Mouse (Mus musculus) hindbrain, embryonic 11.5 days (tissue): ENCODE measurements at regions not wholly inside any gene's neighbourhood (a gene's known extent, or its start where the extent isn't known, plus 50 kb on each side); places are given as distances from the start of the nearest gene placed in this dataset.

Source experiments
- ATAC-seq: fragments of 200-750 bp; cut with Nextera tagmentation; 2 replicates; pipeline ENCODE4 v1.8.0; 2017; ENCODE audit warnings: mild to moderate bottlenecking, moderate TSS enrichment, moderate library complexity; ENCODE audit not compliant: low FRiP score
- DNase-seq: peaks from one replicate; pipeline ENCODE4 v3.0.0-alpha.2; 2015; ENCODE audit warnings: low spot score
- H3K27ac ChIP-seq: fragments of 300-500 bp; sonication (generic); 2 replicates; pipeline ENCODE4 v1.5.1; 2014; ENCODE audit warnings: mild to moderate bottlenecking, low read depth, low read length
- H3K27me3 ChIP-seq: fragments of 300-500 bp; sonication (generic); 2 replicates; pipeline ENCODE4 v1.6.1; 2014; ENCODE audit warnings: mild to moderate bottlenecking, low read length, moderate library complexity, mixed read lengths; ENCODE audit not compliant: control insufficient read depth, insufficient read depth
- H3K36me3 ChIP-seq: fragments of 300-500 bp; sonication (generic); 2 replicates; pipeline ENCODE4 v1.6.1; 2014; ENCODE audit warnings: mild to moderate bottlenecking, low read length, moderate library complexity, mixed read lengths; ENCODE audit not compliant: control insufficient read depth, insufficient read depth
- H3K4me1 ChIP-seq: fragments of 300-500 bp; sonication (generic); replicated peaks from 2 replicates; pipeline ENCODE4 v1.6.1; 2014; ENCODE audit warnings: low read length, mixed read lengths; ENCODE audit not compliant: control insufficient read depth, insufficient read depth
- H3K4me2 ChIP-seq: fragments of 300-500 bp; sonication (generic); replicated peaks from 2 replicates; pipeline ENCODE4 v1.6.1; 2014; ENCODE audit warnings: mild to moderate bottlenecking, low read depth, low read length
- H3K4me3 ChIP-seq: fragments of 300-500 bp; sonication (generic); 2 replicates; pipeline ENCODE4 v1.5.1; 2014; ENCODE audit warnings: low read depth, low read length
- H3K9ac ChIP-seq: fragments of 300-500 bp; sonication (generic); 2 replicates; pipeline ENCODE4 v1.6.1; 2014; ENCODE audit warnings: low read depth, low read length
- H3K9me3 ChIP-seq: fragments of 300-500 bp; sonication (generic); 2 replicates; pipeline ENCODE4 v1.6.1; 2016; ENCODE audit warnings: low read length; ENCODE audit not compliant: control insufficient read depth
- WGBS: fragments of 180-500 bp; shearing (Covaris S2); extraction: QIAGEN DNeasy Blood & Tissue Kit; methylation state at CpG from one replicate; pipeline ENCODE4 v1.1.7; 2014; 5-methylcytosine and 5-hydroxymethylcytosine counted together

GRCm38 (mm10) chr2:84187456-84187855 lies 197.1 kb downstream of the Gm13691 start:
- H3K4me1 ChIP-seq: no peaks in the 10 kb centered on the region
- no peak overlapping the region for H3K27ac ChIP-seq
- DNase-seq (no peak), ATAC-seq (no peak)
- H3K4me2 ChIP-seq: no peak overlapping the region
- H3K27me3 ChIP-seq: no peaks in the 10 kb centered on the region
- H3K4me3 ChIP-seq: no peak overlapping the region
- WGBS: 95% methylated on average over 4 of the region's 4 CpGs
- H3K9ac ChIP-seq: no peak overlapping the region
- no peaks in the 10 kb centered on the region for H3K36me3 ChIP-seq
- H3K9me3 ChIP-seq: no peaks in the 10 kb centered on the region

GRCm38 (mm10) chr2:84189302-84189701 lies 198.9 kb downstream of the Gm13691 start:
- Histone ChIP-seq H3K4me2 (no peak overlapping the region), H3K9ac (no peak overlapping the region), H3K4me3 (no peak overlapping the region), H3K36me3 (no peaks in the 10 kb centered on the region), H3K27ac (no peak overlapping the region), H3K4me1 (no peaks in the 10 kb centered on the region), H3K27me3 (no peaks in the 10 kb centered on the region), H3K9me3 (no peaks in the 10 kb centered on the region)
- DNase-seq (no peak), ATAC-seq (no peak)
- WGBS: 85% methylated on average over 3 of the region's 3 CpGs

- Histone ChIP-seq H3K27ac (no peak overlapping the region), H3K27me3 (no peaks in the 10 kb centered on the region), H3K4me1 (no peaks in the 10 kb centered on the region), H3K4me2 (no peak overlapping the region), H3K9me3 (no peaks in the 10 kb centered on the region), H3K9ac (no peak overlapping the region), H3K4me3 (no peak overlapping the region), H3K36me3 (no peaks in the 10 kb centered on the region)
- WGBS: 97% methylated on average over 1 of the region's 1 CpGs
- ATAC-seq (no peak), DNase-seq (no peak)
These were observed 208.1 kb downstream of the Calcrl start for GRCm38 (mm10) chr2:84217116-84217515.

- no peak overlapping the region for H3K27ac ChIP-seq
- H3K9me3 ChIP-seq: no peaks in the 10 kb centered on the region
- no peak for DNase-seq
- H3K27me3 ChIP-seq: no peaks in the 10 kb centered on the region
- no peak overlapping the region for H3K4me3 ChIP-seq
- no peaks in the 10 kb centered on the region for H3K4me1 ChIP-seq
- no peak for ATAC-seq
- 89% methylated on average over 1 of the region's 1 CpGs for WGBS
- no peak overlapping the region for H3K4me2 ChIP-seq
- H3K9ac ChIP-seq: no peak overlapping the region
- H3K36me3 ChIP-seq: no peaks in the 10 kb centered on the region
These were observed 203.2 kb downstream of the Calcrl start for GRCm38 (mm10) chr2:84222049-84222448.

GRCm38 (mm10) chr2:84229777-84230176 lies 195.4 kb downstream of the Calcrl start:
- H3K27me3 ChIP-seq: no peaks in the 10 kb centered on the region
- DNase-seq (no peak), ATAC-seq (no peak)
- H3K36me3 ChIP-seq: no peaks in the 10 kb centered on the region
- H3K9me3 ChIP-seq: no peaks in the 10 kb centered on the region
- no peak overlapping the region for H3K4me2 ChIP-seq
- WGBS: 84% methylated on average over 3 of the region's 3 CpGs
- no peak overlapping the region for H3K27ac ChIP-seq
- no peak overlapping the region for H3K4me3 ChIP-seq
- H3K4me1 ChIP-seq: no peaks in the 10 kb centered on the region
- no peak overlapping the region for H3K9ac ChIP-seq

DNA sequence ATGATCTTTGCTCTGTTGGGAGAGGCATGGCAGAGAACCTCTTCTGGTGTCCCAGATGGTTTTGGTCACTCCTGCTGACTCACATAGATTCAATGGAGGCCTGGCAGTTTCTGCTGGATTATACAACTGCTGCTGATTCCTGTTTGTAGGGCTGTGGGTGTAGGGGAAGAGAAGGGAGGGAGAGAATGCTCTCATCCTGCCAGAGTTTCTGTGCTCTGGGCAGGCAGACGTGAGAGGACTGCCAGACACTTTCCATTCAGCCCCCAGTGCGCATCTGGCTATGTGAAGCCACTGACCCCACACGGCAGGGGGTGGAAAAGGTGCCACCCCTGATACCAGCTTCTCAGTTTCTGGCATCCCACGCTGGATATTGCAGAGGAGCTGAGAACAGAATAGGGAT lies 189.6 kb downstream of the Calcrl start:
- Histone ChIP-seq H3K27ac (no peak overlapping the region), H3K27me3 (no peaks in the 10 kb centered on the region), H3K4me3 (no peak overlapping the region), H3K9me3 (no peaks in the 10 kb centered on the region), H3K4me1 (no peaks in the 10 kb centered on the region), H3K36me3 (no peaks in the 10 kb centered on the region), H3K4me2 (no peak overlapping the region), H3K9ac (no peak overlapping the region)
- DNase-seq (no peak), ATAC-seq (no peak)
- 81% methylated on average over 4 of the region's 4 CpGs for WGBS

GRCm38 (mm10) chr2:84241244-84241643 lies 184.0 kb downstream of the Calcrl start:
- no peaks in the 10 kb centered on the region for H3K36me3 ChIP-seq
- no peaks in the 10 kb centered on the region for H3K4me1 ChIP-seq
- no peak overlapping the region for H3K4me3 ChIP-seq
- no peak overlapping the region for H3K4me2 ChIP-seq
- WGBS: 44% methylated on average over 4 of the region's 4 CpGs
- no peak overlapping the region for H3K9ac ChIP-seq
- H3K9me3 ChIP-seq: no peaks in the 10 kb centered on the region
- H3K27me3 ChIP-seq: no peaks in the 10 kb centered on the region
- ATAC-seq: no peak
- H3K27ac ChIP-seq: no peak overlapping the region
- DNase-seq: no peak

DNA sequence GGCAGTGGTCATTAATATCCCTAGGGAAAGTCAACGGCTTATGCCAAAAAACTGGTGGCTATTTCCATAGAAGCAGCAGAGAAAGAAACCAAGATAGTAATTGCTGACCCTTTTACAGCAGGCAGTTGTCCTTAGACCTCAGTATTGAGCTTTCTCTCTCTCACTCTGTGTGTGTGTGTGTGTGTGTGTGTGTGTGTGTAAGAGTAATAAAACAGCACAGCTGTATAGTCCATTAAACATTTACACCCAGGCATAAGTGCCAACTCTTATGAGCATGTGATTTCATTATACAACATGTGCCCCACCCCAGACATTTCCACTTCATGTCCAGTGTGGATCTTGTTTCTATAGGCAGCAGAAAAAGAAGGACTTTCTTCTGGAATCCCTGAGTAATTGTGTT lies 183.2 kb downstream of the Calcrl start:
- Histone ChIP-seq H3K27me3 (no peaks in the 10 kb centered on the region), H3K9ac (no peak overlapping the region), H3K27ac (no peak overlapping the region), H3K4me2 (no peak overlapping the region), H3K4me1 (no peaks in the 10 kb centered on the region), H3K4me3 (no peak overlapping the region), H3K9me3 (no peaks in the 10 kb centered on the region), H3K36me3 (no peaks in the 10 kb centered on the region)
- no peak for DNase-seq
- 41% methylated on average over 1 of the region's 1 CpGs for WGBS
- ATAC-seq: no peak

- Histone ChIP-seq H3K9ac (no peak overlapping the region), H3K27ac (no peak overlapping the region), H3K4me3 (no peak overlapping the region), H3K27me3 (no peaks in the 10 kb centered on the region), H3K4me2 (no peak overlapping the region), H3K36me3 (no peaks in the 10 kb centered on the region), H3K9me3 (no peaks in the 10 kb centered on the region), H3K4me1 (no peaks in the 10 kb centered on the region)
- no peak for DNase-seq
- 88% methylated on average over 2 of the region's 2 CpGs for WGBS
- no peak for ATAC-seq
These were observed 179.3 kb downstream of the Calcrl start for GRCm38 (mm10) chr2:84245900-84246299.
